Mouse (Mus musculus) forebrain, postnatal 0 days (tissue): ENCODE results near the gene Akr1c19. TPM values are rescaled to one million over a fixed set of nuclear protein-coding genes. Genes with fewer than 3 reads are reported as not detected.
"Not testable (repeated sequence)": the region's sequence is repeated elsewhere in the genome, so short reads cannot be mapped to it uniquely, and the experiment has no call there.

Experiments
- ATAC-seq: fragments of 200-750 bp; cut with Nextera tagmentation; 2 replicates; pipeline ENCODE4 v1.8.0; 2017; ENCODE audit warnings: mild to moderate bottlenecking, moderate library complexity
- DNase-seq: peaks from one replicate; pipeline ENCODE4 v3.0.0-alpha.2; 2015
- H3K27ac ChIP-seq: fragments of 300-500 bp; sonication (generic); 2 replicates; pipeline ENCODE4 v1.5.1; 2014; ENCODE audit warnings: low read depth, mild to moderate bottlenecking, antibody characterized with exemption, low read length, moderate library complexity, mixed read lengths
- H3K27me3 ChIP-seq: fragments of 300-500 bp; sonication (generic); 2 replicates; pipeline ENCODE4 v1.6.1; 2014; ENCODE audit warnings: mild to moderate bottlenecking, low read length, mixed read lengths; ENCODE audit not compliant: insufficient read depth
- H3K36me3 ChIP-seq: fragments of 300-500 bp; sonication (generic); 2 replicates; pipeline ENCODE4 v1.6.1; 2014; ENCODE audit warnings: mild to moderate bottlenecking, moderate library complexity; ENCODE audit not compliant: insufficient read depth
- H3K4me1 ChIP-seq: fragments of 300-500 bp; sonication (generic); 2 replicates; pipeline ENCODE4 v1.6.1; 2014; ENCODE audit warnings: antibody characterized with exemption; ENCODE audit not compliant: insufficient read depth
- H3K4me2 ChIP-seq: fragments of 300-500 bp; sonication (generic); 2 replicates; pipeline ENCODE4 v1.6.1; 2014; ENCODE audit warnings: low read depth, mild to moderate bottlenecking, moderate library complexity
- H3K4me3 ChIP-seq: fragments of 300-500 bp; sonication (generic); 2 replicates; pipeline ENCODE4 v1.5.1; 2014; ENCODE audit warnings: low read depth, low read length, mixed read lengths
- H3K9ac ChIP-seq: fragments of 300-500 bp; sonication (generic); 2 replicates; pipeline ENCODE4 v1.6.1; 2014; ENCODE audit warnings: mild to moderate bottlenecking
- H3K9me3 ChIP-seq: fragments of 300-500 bp; sonication (generic); 2 replicates; pipeline ENCODE4 v1.6.1; 2016; ENCODE audit warnings: low read length
- CTCF ChIP-seq: sonication (generic); IDR thresholded peaks from 2 replicates; pipeline ENCODE4 v1.5.1; 2016; ENCODE audit warnings: antibody characterized with exemption, control low read depth, low read depth
- WGBS: fragments of 180-500 bp; shearing (Covaris S2); extraction: QIAGEN DNeasy Blood & Tissue Kit; methylation state at CpG from one replicate; pipeline ENCODE4 v1.1.7; 2014; 5-methylcytosine and 5-hydroxymethylcytosine counted together
- polyA plus RNA-seq: library from polyadenylated mRNA; unstranded; fragments of >200 nt; fragmentation: Nextera tagmentation; extraction: Ambion mirVana; gene quantifications from 2 replicates; pipeline ENCODE4 v1.2.1, GENCODE M21; 2015
- total RNA-seq: library from RNA; depleted of rRNA; stranded (reverse); fragments of >200 nt; gene quantifications from 2 replicates; pipeline ENCODE4 v1.2.3, GENCODE M21; 2014

The Akr1c19 gene
- total and polyA plus RNA-seq, 2 experiments from 2014 or later, result 5.3 to 10.5 TPM

GRCm38 (mm10) chr13:4233536-4234172 is 5.2 kb downstream of the Akr1c19 start:
- Histone ChIP-seq H3K27me3 (no peaks in the 10 kb centered on the region), H3K27ac (no peak overlapping the region), H3K4me3 (no peak overlapping the region), H3K4me1 (no peaks in the 10 kb centered on the region), H3K36me3 (no peaks in the 10 kb centered on the region), H3K4me2 (no peak overlapping the region), H3K9me3 (no peaks in the 10 kb centered on the region), H3K9ac (no peak overlapping the region)
- 80% methylated on average over 3 of the region's 3 CpGs for whole genome bisulfite sequencing
- ATAC-seq, result no peak
- TF ChIP-seq CTCF, result no peak
- DNase-seq, result no peak

GRCm38 (mm10) chr13:4244861-4245559 is 16.5 kb downstream of the Akr1c19 start:
- Histone ChIP-seq H3K27ac (no peak overlapping the region), H3K4me1 (no peaks in the 10 kb centered on the region), H3K36me3 (no peaks in the 10 kb centered on the region), H3K4me3 (peak overlapping the region; percentile 38), H3K9me3 (no peaks in the 10 kb centered on the region), H3K27me3 (no peaks in the 10 kb centered on the region), H3K4me2 (peak overlapping the region; percentile 54), H3K9ac (peak overlapping the region; percentile 70)
- TF ChIP-seq CTCF, result peak; percentile 37; the same call in 1 of the 2 replicates
- WGBS, result 1% methylated on average over 13 of the region's 13 CpGs
- DNase-seq, result peak; percentile 71
- ATAC-seq, result peak; percentile 94

- Histone ChIP-seq H3K36me3 (no peaks in the 10 kb centered on the region), H3K4me1 (no peaks in the 10 kb centered on the region), H3K27me3 (no peaks in the 10 kb centered on the region), H3K4me2 (no peak overlapping the region), H3K9ac (no peak overlapping the region), H3K4me3 (no peak overlapping the region), H3K9me3 (no peaks in the 10 kb centered on the region), H3K27ac (no peak overlapping the region)
- TF ChIP-seq CTCF, result no peak
- DNase-seq (no peak), ATAC-seq (no peak)
- WGBS, result 54% methylated on average over 3 of the region's 3 CpGs
Measured at GRCm38 (mm10) chr13:4249347-4249746, 20.8 kb downstream of the Akr1c19 start.

- not testable (repeated sequence) for H3K4me2 ChIP-seq, DNase-seq, H3K4me1 ChIP-seq, H3K36me3 ChIP-seq, H3K27ac ChIP-seq, H3K27me3 ChIP-seq, ATAC-seq, H3K4me3 ChIP-seq, H3K9me3 ChIP-seq, H3K9ac ChIP-seq
Measured at GRCm38 (mm10) chr13:4256894-4257293, 28.4 kb downstream of the Akr1c19 start.

GRCm38 (mm10) chr13:4257349-4257748 is 28.8 kb downstream of the Akr1c19 start:
- ATAC-seq (no peak), DNase-seq (no peak)
- Histone ChIP-seq H3K9me3 (no peaks in the 10 kb centered on the region), H3K4me3 (no peak overlapping the region), H3K27me3 (no peaks in the 10 kb centered on the region), H3K36me3 (no peaks in the 10 kb centered on the region), H3K9ac (no peak overlapping the region), H3K4me1 (no peaks in the 10 kb centered on the region), H3K4me2 (no peak overlapping the region), H3K27ac (no peak overlapping the region)
- WGBS, result 85% methylated on average over 6 of the region's 6 CpGs
- TF ChIP-seq CTCF, result no peak

- Histone ChIP-seq H3K9me3 (no peaks in the 10 kb centered on the region), H3K27me3 (no peaks in the 10 kb centered on the region), H3K27ac (no peak overlapping the region), H3K9ac (no peak overlapping the region), H3K4me2 (no peak overlapping the region), H3K4me1 (no peaks in the 10 kb centered on the region), H3K4me3 (no peak overlapping the region), H3K36me3 (no peaks in the 10 kb centered on the region)
- ATAC-seq (no peak), DNase-seq (no peak)
- WGBS, result 91% methylated on average over 3 of the region's 3 CpGs
- no peak for TF ChIP-seq CTCF
Measured at GRCm38 (mm10) chr13:4264612-4265011, 36.1 kb downstream of the Akr1c19 start.

- H3K4me1 ChIP-seq, result no peaks in the 10 kb centered on the region
- no peak overlapping the region for H3K27ac ChIP-seq
- no peaks in the 10 kb centered on the region for H3K27me3 ChIP-seq
- H3K9ac ChIP-seq, result no peak overlapping the region
- TF ChIP-seq CTCF, result no peak
- no peak overlapping the region for H3K4me2 ChIP-seq
- no peaks in the 10 kb centered on the region for H3K36me3 ChIP-seq
- WGBS, result 78% methylated on average over 2 of the region's 2 CpGs
- H3K4me3 ChIP-seq, result no peak overlapping the region
- ATAC-seq (no peak), DNase-seq (no peak)
- no peaks in the 10 kb centered on the region for H3K9me3 ChIP-seq
Measured at GRCm38 (mm10) chr13:4265047-4265446, 36.5 kb downstream of the Akr1c19 start.

GRCm38 (mm10) chr13:4265455-4265854 is 37.0 kb downstream of the Akr1c19 start:
- H3K4me1 ChIP-seq, H3K4me2 ChIP-seq, H3K36me3 ChIP-seq, ATAC-seq, H3K27ac ChIP-seq, DNase-seq, H3K27me3 ChIP-seq, H3K9ac ChIP-seq, H3K9me3 ChIP-seq, H3K4me3 ChIP-seq: not testable (repeated sequence)
- 95% methylated on average over 2 of the region's 2 CpGs for WGBS
